Mouse (Mus musculus): ENCODE results near the gene Cdca3.

The Cdca3 gene

DNA sequence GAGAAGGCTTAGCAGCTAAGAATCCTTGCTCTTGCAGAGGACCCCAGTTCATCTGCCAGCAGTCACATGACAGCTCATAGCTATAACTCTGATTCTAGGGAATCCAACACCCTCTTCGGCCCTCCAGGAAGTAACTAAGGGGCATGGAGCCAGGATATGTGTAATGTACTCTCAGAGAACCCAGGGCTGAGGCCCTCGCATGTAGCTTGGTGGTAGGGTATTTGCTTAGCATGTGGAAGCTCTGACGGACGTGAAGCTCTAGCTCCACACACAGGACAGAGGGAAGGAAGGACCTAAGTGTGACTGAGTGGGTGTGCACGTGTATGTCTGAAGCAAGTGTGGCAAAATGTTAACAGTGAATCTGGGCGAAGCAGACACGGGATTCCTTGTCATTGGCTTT is 7.1 kb downstream of the Cdca3 start:
- DNase-seq = no peak

DNA sequence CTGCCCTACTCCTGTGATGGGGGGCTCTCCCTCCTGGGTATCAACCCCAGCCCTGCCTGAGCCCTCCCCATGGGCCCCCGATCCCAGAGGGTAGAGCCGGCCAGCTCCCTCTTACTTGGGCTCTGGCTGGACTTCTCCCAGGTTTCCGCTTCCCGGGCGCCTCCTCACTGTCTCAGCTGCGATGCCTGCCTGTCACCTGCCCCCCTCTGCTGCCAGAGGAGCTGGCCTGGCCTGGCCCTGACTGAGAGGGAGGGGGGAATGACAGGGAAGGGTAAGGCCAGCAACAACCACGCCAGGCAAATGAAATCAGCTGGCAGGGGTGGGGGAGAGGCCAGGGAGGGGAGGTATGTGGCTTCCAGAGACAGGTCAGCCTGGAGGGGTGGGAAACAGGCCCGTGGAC is 10.5 kb downstream of the Cdca3 start:
- no peak for DNase-seq

DNA sequence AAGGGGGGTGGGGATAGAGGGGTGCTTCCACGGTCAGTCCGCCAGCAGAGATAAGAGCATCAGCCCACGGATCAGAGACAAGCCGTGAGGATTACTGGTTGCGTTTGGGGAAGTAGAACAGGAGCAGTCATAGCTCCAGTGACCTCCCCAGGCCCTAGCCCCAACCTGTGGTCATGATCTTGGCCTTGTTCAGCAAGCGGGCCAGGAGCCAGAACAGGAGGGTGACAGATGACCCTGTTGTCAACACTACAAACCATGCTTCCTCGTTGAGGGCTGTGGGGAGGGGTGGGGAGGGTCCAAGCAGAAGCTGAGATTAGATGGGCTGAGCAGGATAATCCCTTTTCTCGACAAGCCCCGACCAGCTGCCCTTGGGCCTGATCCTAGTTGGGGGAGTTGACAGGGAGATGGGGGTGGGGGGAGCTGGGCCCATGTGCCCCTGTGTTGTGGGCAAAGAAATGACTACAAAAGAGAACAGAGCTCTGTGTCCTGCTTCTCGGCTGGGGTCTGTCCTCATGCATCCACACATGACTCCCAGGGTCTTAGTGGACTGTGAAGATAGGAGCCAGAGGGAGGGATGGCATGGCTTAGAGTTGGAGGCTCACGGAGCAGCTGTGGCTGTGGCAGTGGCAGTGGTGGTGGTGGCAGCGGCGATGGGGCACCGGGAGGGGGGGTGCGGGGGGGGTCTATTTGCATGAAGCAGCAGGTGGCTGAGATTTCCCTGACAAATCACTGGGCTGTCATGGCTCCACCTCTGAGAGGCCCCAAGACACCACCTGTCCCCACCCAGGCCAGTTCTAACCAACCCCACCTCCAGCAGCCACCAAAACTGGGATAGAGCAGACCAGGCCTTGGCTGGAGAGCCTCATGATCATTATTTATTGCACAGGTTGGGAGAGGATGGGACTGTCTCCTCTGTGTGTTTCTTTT is 11.2 kb downstream of the Cdca3 start, which contains the start of gene Gnb3:
Gnb3 (minus strand) TSS at position 35 of the 927 bp plus-strand sequence.
- DNase-seq = no peak

DNA sequence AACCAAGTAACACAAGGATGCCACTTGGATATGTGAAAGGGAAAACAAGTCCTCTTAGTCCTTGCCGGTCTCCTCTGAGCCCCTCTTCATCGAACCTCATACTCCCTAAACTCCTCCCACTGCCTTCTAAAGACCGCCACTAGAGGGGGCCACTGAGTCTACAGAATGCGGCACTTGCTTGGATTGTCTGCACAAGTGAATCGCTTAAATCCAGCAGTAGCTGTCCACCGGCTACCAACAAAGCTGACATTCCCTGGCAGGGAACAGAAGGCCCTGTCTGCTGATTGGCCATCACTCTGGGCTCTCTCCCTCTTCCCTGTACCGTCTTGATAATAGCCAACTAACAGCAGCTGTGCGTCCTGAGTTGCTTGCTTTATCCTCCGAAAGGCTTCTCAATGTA is 18.0 kb downstream of the Cdca3 start:
- peak; percentile 94 for DNase-seq

DNA sequence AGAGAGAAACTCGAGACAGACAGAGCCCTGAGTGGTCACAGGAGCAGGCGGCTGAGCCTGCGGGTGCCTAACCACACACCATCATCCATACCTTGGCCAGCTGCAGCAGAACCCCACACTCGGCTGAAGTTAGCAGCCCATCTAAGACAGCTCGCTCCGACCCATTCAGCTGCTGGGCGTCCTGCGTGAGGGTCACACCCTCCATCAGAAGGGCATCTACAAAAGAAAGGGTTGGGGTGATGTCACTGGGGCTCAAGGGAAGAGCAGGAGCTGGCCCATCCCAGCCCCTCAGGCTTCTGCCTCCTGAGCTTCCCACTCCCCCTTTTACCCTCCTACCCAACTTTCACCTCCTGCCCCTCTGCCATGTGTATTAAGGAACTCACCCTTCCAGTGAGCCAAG is 21.2 kb downstream of the Cdca3 start:
- DNase-seq = no peak

DNA sequence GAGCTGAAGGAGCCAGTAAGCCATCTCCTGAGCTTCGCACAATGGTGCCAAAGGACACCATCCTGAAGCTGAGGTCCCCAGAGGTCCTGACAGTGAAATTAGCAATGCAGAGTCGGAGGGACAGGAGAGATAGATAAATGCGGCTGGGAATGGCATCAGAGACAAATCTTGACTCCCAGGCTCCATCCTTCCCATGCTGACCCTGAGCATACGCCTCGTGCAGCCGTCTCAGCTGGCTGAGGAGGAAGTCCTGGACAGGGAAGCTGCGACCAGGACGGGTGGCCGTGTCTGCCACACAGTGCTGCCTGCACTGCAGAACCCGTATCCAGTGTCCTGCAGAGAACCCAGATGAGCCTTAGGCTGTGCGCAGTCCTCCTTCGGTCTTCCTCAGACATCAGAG is 25.3 kb downstream of the Cdca3 start:
- peak; percentile 10 for DNase-seq

DNA sequence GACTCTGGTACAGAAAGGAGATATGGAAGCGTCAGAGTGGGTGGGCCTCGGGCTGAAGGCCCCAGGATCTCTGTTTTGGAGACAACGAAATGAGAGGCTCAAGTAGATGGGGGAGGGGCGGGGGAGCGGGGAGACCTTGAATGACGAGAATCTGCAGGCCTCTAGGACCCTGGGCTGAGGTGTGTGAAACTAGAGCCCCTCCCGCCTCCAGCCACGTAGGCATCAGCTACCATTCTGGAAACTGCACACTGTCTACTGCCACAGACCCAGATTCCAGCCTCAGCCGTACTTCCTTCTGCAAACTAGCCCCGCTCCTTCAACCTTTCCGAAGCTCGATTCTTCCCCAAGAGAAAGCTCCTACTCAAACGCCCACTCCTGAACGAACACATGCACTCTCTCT is 27.0 kb downstream of the Cdca3 start:
- peak; percentile 28 for DNase-seq

DNA sequence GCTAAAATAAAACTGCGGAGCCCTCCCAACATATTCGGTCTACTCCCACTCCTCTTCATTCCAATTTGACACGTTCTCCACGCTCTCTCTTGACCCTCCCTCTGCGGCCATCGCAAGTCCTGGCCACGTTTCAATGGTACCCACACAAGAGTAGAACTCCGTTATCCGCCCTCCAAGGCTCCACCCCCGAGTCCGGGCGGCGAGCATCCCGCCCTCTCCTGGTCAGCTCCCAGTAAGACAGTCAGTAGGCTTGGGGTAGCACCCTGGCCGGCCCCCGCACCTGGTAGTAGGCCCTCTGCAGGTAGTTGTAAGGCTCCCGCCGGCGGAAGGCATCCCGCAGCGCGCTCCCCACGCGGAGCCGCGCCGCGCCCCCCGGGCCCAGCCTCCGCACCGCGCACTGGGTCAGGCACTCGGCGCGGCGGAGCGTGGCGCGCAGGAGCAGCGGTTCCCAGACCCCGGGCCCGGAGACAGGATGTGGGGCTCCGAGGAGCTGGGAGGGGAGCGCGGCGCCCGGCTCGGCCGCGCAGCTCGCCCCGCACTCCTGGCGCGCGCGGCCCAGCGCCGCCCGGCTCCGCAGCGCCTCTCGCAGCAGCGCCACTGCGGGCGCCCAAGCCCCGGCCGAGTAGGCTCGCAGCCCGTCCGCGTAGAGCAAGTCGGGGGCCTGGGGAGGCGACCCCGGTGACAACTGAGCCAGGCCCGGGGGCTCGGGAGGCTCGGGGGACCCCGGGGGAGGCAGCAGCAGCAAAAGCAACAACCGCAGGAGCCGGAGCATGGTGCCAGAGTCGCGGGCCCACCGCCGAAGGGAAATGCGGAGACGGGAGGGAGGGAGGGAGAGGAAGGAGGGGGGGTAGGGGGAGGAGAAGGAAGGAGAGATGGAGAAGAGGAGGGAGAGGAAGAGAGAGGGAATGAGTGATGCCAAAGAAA is 27.8 kb downstream of the Cdca3 start, which contains the start of gene P3h3:
P3h3 (minus strand) TSS at position 837 of the 924 bp plus-strand sequence.
- DNase-seq = peak; percentile 88

DNA sequence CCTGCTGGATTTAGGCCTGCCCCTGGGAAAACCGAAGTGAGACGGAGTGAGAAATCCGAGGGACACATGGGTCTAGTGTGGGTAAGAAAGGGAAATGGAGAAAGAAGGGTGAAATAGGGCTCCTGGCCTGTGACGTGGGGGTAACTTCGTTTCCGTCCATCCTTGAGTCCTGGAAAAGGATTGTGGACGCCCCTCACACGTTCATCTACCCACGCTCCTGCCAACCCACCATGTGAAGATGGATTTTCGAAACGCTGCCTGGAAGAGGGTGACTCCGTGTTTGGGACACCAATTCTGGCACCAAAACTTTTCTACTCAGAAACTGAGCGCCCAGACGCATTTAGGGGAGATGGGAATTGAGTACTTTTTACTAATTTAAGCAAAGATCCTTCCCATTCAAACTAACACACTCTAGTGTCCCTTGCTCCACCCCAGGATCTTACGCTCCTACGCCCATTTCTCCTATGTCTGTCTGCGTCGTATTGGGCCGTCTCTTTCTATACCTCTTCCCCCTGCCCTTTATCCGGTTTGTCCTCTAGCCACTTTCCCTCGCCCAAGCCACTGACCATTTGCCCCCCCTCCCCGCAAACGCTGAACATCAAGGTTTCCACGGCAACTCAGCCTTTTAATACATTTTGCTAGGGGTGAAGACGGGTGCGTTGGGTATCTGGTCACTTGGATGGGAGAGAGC is 28.6 kb downstream of the Cdca3 start:
- DNase-seq = peak; percentile 10

DNA sequence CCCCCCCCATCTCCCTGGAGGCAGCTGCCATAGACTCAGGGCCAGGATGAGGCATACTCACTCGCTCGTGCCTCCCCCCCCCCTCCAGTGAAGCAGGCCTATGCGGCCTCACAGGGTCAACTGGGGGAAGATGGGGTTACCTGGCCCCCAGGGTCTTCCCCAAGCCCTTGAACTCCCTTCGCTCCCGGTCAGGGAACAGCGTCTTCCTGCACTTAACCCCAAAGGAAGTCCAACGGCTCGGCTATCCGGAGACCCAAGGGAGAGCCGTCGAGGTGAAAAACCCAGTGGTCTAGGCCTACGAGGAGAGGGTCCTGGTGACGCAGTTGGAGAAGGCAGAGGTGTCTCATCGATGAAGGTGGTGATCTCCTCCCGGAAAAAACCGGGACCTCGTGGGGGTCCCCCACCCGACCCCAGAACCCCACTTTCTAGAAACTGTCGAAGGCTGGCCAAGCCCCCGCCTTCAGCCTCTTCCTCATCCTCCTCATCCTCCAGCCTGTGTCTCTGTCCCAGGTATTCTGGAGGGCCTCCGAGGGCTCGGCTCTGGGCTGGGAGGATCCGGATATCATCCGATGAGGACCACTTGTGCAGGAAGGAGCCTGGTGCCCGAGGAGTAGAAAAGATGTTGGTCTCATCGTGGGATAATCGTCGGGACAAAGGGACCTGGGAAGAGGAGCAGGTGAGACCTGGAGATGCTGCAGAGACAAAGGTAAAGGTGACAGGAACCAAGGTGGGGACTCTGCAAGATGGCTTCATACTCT is 29.4 kb downstream of the Cdca3 start:
- DNase-seq = peak; percentile 14

DNA sequence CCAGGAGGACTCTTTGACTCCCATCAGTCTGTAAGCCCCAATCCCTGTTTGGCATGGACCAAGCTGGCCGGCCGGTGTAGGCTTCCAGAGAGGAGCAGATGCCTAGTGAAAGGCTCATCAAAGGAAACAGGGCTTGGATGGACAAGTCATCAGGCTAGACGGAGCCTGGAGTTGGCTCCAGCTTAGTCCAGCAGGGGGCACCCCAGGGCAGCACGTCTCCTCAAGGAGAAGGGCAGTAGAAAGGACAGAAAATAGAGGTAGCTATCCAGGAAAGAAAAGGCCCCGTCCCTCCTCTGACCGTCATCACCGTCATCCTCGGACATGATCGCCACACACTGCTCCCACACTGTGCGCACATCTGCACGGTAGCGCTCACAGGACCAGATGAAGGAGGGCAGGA is 30.4 kb downstream of the Cdca3 start:
- DNase-seq = peak; percentile 93

DNA sequence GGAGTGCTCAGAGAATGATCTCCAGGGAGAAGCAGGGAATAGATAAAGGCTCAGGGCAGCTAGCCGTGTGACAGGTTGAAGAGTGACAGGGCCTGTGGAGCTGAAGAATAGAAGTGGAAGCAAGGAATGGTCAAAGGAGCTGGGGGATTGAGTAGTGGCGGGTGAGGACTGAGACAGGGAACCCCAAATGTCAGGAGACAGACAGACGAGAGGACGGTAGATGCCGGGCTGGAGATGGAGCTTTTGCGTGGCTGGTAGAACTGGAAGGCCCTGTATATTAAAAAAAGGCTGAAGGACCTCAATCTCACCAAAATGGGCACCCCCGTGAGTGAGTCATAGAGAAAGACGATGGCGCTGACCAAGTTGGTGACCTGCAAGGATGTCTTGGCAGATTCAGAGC is 31.2 kb downstream of the Cdca3 start:
- DNase-seq = no peak

DNA sequence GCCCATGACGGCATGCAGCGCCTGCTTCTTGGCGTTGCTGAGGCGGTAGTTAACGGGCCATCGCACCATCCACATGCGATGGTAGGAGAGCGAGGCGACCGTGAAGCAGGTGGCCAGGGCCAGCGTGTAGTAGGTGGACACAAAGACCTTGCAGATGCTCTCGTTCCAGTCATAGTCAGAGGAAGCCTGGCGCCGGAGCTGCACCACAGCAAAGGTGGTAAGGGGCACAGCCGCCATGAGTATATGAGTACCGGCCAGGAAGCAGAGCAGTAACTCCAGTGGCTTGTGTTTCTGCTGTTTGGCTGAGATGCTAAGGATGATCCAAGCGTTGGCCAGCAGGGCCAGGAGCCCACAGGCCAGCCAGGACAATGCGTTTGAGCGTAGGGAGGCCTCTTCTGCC is 31.9 kb downstream of the Cdca3 start:
- DNase-seq = no peak

DNA sequence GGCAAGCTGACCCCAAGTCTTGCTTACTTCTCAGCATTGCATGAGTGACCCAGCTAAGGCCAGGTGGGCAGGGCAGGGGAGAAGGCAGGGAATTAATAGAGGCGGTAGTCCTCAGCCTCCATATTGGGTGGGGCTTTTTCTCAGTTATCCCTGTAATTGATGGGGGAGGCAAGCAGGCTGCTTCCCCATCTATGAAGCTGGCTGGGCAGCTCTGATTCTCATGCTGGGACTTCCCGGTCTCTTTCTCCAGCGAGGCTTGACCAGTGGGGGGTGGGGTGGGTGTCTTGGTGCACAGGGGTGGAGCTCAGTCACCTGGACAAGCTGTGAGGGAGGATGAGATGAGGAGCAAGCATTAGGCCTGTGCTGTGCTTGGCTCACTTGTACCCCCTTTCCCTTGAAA is 32.5 kb downstream of the Cdca3 start:
- DNase-seq = no peak

DNA sequence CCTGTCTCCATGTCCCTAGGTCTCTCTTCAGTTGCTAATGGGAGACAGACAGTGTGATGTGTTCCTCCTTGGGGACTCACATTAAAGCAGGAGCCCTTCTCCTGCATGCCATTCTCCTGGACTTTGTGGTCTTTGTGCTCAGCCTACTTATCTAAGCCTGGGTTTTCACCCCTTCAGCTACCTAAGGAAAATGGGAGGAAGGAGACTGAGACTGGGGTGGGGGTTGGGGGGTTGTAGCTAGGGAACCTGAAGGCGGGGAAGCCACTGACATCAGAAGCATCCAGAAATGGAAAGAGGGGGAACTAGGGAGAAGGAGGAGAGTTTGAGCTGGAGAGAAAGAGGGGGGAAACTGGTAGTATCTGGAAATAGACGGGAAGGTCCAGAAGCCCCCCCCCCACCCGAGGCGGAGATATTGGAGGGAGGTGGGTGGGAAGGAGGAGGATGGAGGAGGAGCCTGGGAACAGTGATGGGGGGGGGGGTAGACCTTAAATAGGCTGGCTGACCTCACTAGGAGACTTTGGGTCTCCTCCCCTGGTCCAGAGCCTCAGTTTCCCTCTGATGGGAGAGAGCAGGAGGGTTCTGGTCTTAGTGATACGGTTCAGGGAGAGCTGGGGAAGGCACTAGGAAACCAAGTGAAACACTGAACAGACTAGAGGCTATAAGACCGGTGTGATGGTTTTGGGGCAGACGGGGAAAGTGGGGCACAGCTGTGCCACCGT is 33.2 kb downstream of the Cdca3 start:
- DNase-seq = no peak

DNA sequence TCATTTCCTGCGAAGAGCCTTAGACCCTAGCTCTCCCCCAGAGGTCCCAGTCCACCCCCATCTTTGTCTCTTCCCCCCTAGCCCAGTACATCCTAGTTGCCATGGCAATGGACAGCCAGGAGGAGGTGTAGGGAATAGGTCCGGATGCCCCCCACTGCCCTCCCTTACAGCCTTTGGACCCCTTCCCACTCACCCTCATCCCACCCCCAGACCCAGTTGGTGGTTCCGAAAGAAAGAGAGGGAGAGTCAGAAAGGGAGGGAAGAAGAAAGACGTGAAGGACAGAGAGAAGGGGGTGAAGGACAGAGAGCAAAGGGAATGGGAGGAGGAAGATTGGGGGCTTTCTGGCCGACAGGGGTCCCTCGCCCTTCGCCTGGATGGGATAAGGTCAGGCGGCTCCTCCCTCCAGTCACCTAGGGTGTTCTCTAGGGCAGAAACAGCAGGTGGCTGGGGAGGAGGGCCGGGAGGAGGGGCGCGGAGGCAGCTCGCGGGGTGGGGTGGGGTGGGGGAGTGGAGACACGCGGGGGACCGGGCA is 33.8 kb downstream of the Cdca3 start:
- no peak for DNase-seq

DNA sequence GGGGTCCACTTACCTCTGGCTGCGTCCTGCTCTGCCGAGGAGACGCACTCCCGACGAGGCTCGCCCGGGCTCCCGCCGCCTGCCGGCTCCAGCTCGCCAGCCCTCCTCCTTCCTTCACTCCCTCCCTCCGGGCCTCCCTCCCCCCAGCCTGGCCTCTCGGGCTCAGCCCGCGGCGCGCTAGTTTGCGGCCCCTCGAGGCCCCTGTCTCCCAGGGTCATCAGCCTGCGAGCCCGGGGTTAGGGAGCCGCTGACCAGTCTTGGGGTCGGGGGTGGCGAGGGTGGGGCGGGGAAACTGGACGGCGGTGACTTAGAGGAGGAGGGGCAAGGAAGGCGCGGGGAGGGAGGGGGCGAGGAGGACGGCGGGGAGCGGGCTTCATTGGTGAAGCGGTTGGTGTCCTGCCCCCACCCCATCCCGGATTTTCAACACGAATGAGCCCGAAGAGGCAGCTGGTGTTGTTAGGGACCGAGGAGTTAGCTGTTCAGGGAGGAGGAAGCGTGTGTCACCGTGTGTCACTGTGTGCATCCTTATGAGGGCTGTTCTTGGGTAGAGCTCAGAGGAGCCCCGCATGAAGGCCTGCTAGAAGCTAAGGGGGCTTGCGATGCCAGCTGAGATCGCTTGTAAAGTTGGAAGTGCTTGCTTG is 34.4 kb downstream of the Cdca3 start, which contains the start of gene Gpr162:
Gpr162 (minus strand) TSS at position 326 of the 641 bp plus-strand sequence.
- peak; percentile 82 for DNase-seq

DNA sequence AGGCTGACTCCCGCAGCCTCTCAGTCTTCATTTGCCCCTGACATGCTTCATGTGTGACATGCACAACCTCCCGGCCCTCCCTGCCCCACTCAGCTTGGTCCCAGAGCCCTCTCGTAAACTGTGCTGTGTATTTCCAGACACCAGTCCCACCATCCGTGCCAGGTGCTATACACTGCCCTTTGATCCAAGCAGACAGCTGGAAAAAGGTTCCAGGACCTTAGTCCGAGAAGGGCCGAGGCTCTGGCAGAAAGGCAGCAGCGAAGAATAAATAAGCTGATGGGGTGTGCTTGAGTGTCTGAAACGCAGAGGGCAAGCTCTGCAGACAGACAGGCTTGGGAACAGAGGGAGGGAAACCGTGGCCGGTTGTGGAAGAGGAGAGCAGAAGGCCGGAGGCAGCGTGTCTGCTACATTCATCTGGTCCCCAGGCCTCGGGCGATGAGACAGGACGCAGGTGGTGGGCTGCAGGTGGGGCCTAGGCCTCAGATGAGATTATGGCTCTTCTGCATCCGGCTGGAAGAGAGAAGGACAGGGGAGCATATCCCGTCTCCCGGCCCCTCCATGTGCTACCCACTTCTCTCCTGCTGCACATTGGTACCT is 36.5 kb downstream of the Cdca3 start:
- no peak for DNase-seq

DNA sequence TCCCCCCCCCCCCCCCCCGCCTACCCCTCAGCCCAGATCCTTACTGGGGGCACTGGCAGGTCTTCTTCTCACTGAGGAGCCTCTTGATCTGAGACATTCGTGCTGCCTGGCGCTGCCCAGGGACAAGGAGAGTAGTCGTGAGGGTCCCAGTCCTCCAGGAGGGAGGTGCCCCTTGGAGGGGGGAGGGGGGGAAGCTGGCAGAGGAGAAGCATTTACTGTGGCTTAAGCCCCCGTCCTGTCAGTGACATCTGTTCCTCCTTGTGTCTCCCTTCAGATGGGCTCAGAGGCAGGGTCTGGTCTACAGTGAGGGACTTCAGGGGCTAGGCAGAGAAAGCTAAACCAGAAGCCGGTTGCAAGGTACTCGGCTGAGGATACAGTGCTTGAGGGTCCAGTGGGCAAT is 37.2 kb downstream of the Cdca3 start:
- no peak for DNase-seq

DNA sequence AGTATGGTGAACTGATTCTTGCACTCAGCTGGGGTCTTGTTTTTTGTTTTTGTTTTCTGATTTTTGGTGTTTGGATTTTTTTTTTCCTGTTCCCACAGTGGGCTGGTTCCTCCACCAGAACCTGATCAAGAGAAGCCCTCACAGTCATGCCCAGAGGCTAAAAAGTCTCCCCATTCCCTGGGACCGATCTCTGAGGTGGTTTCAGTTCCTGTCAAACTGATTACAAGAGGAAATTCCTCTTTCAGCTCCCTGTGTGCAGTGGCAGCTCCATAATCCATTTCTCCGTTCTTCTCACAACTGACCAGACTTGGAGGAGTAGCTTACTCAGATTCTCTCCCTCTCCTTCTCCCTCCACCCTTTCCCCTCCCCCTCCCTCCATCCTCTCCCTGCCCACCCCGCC is 45.0 kb downstream of the Cdca3 start:
- no peak for DNase-seq
